Mouse (Mus musculus) megakaryocyte, embryonic 14.5 days (primary cell): ENCODE measurements around the gene Ccdc151.

Experiments
- FLI1 ChIP-seq: IDR thresholded peaks from 2 replicates; pipeline ENCODE4 v1.6.1; 2012; ENCODE audit warnings: low read length, inconsistent platforms, mixed read lengths
- GATA1 ChIP-seq: IDR thresholded peaks from 3 replicates; pipeline ENCODE4 v1.6.1; 2012; ENCODE audit warnings: mixed read lengths, low read length, inconsistent platforms, borderline replicate concordance

- TF ChIP-seq FLI1 (no peak), GATA1 (no peak)
Measured at GRCm38 (mm10) chr9:21948146-21948545, 54.3 kb downstream of the Ccdc151 start.
